Mouse (Mus musculus) lung, adult 18-20 months (tissue): ENCODE measurements at regions not wholly inside any gene's neighbourhood (a gene's known extent, or its start where the extent isn't known, plus 50 kb on each side); places are given as distances from the start of the nearest gene placed in this dataset.

Experiments used
- DNase-seq, 2 experiments: peaks; one replicate each; pipeline ENCODE4 v3.0.0; 2022; ENCODE audit warnings: mixed read lengths in 2 of 2

DNA sequence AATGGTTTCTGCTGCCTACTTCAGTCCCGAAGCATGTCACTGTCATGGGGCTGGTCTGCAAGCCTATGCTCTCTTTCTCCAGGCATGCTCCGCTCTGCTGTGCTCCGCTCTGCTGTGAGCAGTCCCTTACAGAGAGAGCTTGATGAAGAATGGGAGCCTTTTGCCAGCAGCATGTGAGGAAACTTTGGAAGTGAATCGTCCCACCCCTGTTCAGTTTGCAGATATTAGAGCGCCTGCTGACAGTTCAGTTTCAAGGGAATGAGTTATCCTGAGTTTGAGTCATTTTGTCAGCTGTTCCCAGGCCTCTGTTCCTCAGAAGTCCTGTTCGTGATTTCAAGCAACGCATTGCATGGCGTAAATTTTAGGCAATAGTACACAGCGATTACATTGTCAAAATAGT, 173.6 kb downstream of the Gm19410 start:
- no peak for DNase-seq

DNA sequence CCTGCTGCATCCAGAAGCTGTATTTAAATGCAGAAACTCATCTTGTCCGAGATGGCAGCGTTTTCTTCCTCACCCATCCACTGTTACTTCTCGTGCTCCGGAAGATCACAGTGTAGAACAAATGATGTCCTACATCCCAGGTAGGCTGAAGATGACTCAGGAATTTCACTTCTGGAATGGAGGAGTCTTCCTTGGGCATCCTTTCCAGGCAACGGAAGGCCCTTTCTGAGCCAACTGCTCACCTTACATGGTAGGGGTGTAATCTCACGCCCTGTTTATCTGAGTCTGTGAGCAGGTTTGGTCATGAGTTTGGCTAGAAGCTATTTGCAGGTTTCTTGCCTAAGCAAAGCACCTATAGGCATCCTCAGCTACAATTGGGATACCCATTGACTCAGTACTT, 176.9 kb downstream of the Gm19410 start:
- DNase-seq = no peak

DNA sequence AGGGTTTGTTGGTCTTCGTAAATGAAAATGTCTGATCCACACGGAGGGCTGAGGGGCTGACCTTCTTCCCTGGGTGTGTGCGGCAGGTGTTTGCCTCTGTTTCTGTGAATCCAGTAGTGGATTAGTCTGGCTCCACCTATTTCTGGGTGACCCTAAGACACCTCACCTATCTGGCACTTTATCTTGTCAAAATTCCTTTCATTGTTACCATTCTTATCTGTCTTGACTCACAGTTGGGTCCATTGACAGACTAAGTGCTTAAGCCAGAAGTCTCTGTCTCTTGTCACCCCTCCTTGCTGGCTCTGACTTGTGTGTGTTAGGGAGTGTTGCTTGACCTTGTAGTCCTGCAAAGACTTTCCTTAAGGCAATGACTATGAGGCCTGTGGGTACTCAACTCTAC, 178.1 kb downstream of the Gm19410 start:
- no peak for DNase-seq

DNA sequence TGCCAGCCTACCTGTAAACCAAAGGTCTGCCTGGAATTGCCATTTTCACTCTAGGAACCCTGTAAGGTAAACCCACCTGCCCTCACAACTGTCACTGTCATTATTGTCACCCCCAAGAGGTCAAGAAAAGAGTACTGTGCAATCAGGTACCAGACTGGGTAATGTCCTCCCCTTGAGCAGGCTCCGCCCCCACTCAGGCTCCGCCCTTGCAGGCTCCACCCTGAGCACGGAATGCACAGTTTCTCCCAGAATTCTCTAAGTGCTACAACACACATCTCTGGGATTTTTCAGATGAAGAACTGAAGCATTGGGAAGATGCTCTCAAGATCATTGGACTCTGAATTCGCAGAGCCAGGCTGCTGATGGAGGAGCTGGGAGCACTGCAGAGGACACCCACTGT, 178.9 kb downstream of the Gm19410 start:
- DNase-seq = no peak

DNA sequence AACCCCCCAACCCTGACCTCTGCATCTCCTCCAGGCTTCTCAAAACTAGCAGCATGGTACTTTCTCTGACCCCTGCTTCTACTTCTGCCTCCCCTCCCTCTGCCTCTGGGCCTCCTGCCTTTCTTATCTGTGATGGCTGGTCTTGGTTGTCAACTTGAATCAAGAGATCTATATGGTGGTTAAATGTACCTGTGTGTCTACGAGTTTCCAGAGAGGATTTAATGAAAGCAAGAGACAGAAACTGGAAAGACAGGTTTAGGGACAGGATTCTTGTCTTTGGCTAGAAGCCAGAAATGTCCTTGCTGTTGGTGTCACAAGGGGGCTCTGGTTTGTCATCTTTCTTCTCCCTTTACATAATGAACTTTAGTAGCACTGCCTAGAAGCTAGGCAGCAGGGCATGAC, 180.9 kb downstream of the Gm19410 start:
- DNase-seq = peak in 1 of 2 experiments; percentile 19

DNA sequence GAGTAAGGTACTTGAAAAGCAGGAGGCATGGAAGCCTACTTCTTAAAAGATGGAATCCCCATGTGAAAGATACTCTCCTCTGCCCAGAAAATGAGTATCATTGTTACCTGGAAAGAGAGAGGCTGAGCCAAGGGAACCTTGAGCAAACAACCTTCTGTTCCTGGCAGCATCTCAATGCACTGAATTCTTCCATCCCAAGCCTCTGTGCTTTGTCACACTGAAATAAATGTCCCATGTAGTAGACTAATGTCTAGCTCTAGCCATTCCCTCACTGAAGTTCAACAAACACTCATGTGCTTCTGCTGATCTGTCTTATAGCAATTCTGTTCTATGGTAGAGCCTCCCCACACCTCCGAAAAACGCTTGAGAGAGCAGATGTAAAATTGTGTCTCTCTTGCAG, 182.6 kb downstream of the Gm19410 start:
- no peak for DNase-seq

DNA sequence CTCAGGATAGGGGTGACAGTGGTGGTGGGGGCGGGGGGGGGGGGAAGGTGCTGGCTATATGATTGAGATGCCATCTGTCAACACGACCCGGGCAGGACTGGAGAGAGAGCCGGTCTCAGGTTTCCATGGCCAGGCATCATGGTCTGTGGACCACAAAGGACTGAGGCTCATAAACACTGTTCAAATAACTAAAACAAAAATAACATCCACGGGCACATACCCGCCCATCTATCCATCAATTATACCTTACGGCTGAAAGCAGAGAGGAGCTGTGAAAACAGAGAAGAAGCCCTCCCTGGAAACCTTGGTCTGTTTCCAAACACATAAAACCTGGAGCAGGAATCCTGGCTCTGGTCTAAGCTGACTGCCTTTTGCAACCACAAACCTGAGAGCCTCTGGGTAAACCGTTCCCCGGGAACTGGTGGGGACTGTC, 183.2 kb downstream of the Gm19410 start:
- no peak for DNase-seq

DNA sequence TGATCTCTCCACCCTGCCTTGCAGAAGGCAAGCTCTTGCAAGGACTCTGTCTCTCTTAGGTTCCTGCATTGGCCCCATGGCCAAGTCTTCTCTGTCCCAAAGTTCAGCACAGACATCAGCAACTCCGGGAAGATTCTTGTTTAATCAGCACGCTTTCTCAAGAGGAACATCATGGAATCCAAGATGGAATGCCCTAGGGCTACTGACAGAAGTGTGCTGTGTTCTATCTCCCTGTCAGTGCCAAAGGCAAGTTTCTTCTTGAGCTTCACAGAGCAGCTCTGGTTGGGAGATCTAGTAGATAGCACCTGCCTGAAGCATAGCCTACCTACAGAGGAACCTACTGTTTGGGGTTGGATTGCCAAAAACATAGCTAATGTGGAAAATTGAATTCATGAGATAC, 189.9 kb downstream of the Gm19410 start:
- no peak for DNase-seq

DNA sequence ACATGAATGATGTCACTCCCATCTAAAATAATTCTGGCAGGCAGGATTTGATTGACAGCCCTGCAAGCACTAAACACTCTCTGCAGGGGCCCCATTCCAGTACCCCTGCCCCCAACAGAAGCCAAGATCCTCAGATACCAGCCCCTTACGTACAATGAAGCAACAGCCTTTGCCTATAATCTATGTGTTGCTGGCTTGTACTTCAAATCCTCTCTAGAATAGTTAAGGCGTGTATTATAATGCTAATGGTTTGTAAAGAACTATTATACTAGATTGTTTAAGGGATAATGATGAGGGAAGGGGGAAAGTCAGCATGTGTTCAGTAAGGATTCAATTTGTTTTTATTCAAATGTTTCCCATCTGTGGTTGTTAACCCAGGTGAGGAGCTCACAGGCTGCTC, 190.7 kb downstream of the Gm19410 start:
- no peak for DNase-seq

DNA sequence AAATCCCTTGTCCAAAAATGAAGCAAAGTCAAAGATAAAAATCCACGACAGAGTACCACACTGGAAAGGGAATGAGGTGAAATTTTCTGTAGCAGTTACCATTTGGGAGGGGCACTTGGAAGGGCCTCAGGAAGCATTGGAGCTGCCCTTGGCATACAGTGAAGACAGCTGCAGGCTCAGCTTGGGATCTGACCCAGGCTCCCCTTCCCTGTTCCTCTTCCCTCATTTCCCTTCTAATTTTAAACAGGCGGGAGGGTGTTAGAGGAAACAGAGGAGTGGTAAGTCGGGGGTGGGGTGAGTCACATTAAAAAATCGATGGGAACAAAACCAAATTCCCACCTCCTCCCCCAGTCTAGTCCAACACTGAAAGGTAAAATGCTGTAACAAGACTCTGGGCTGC, 193.6 kb downstream of the Gm19410 start:
- DNase-seq = no peak

DNA sequence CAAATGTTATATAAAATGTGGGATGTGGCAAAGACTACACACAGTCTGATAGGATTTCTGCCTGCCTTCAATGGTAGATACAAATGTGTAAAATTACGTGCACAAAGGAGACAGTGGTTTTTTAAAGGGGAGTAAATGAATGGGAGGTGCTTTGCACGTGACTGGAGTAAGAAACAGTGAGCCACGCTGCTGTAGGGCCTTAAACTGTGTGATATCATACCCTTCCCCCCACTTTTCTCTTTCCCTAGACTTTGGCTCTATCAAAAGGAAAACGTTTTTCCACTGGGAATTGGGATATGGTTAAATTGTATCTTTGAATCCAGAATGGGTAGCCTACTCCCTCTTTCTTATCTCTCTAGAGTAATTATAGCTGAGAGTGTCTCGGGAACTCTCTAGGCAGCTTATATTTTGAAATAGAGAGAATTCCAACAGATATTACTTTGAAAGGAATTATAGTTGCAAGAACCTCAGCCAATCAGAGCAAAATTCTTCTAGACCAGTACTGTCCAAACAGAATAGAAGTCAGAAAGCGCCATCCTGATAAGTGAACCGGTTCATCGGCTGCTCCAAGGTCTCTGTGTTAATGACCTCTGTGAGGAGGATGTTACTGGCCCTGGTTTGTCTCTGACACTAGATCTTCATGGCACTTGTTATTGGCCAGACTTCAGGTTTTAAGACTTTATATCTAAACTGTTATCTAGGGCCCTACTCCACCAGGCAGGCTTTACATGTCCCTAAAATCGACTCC, 195.5 kb downstream of the Gm19410 start:
- DNase-seq = no peak

DNA sequence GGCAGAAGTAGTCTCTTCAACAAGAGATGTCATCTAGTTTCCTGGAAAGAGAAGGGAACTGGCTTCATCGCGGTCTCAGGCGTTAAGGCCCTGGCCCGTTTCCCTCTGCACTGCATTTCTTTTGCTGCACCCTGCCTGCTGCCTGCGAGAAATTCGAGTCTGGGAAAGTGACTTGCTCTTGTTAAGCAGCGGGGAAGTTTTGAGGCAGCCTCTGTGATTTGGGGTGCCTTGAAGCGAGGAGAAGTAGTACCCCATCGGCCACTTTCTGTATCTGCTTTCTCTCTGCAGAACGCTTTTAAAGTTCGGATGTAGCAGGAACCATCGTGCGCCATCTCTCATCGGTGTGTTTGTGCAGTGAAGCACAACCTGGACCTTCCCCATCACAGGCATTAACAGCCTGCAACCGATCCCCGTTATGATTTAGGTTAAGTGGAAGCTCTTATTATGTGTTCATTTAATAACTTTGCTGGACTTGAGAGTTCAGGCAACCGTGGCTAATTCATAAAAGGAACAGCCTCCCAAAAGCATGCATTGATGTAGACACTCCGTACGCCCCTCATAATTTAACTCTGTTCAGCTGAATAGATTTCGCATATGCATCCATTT, 196.1 kb downstream of the Gm19410 start:
- DNase-seq = no peak

DNA sequence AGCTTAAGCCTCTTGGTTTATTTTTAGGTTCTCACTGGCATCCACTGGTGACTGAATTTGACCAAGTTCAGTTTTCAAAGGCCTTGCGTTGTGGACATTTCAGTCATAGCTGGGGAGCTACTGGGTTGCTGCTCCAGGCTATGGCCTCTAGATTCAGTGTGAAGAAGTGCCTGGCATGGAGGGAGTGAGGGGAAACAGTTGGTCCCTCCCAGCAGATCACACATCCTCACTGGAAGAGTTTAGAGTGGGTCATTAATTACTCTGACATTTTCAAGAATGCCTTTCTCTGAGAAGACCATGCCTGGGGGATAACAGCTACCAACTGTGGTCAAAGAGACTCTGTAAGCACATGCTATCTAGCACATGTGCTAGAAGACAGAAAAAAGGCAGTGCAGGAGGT, 199.3 kb downstream of the Gm19410 start:
- DNase-seq = no peak

DNA sequence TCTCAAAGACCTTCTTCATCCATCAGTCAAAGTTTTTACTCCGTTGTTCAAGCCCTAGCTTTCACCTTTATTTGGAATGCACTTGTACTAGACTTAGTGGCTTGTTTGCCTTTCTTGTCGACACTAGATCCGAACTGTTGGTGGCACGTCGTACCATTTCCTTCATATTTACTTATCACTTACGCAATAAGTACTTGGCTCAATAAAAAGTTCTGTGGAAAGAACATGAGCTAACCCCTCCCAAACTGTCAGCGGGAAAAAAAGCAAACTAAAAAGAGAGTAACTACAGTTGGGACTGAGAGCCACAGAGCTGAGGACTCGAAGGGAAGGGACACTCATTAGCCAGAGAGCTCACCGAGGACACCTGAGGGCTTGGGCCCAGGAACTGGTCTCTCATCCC, 202.8 kb downstream of the Gm19410 start:
- peak; percentile 45 to 67 for DNase-seq

DNA sequence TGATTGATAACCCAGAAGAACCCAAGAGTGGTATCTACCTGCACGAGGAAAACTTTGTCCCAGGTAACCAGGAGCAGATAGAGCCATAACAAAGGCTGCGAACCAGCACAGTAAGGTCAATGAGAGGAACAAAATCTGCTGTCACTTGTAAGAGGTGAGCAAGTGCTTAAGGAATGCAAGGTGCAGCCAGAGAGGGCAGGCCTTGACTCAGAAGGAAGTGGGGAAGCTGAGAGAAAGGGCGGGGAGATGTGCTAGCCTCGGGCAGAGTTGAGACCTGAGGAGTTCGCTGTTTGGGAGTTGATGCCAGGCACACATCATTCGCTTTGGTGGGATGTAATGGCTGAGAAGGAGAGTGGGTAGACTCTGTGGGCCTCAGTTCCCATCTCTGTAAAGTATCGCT, 205.5 kb downstream of the Gm19410 start:
- peak; percentile 11 to 36 for DNase-seq

DNA sequence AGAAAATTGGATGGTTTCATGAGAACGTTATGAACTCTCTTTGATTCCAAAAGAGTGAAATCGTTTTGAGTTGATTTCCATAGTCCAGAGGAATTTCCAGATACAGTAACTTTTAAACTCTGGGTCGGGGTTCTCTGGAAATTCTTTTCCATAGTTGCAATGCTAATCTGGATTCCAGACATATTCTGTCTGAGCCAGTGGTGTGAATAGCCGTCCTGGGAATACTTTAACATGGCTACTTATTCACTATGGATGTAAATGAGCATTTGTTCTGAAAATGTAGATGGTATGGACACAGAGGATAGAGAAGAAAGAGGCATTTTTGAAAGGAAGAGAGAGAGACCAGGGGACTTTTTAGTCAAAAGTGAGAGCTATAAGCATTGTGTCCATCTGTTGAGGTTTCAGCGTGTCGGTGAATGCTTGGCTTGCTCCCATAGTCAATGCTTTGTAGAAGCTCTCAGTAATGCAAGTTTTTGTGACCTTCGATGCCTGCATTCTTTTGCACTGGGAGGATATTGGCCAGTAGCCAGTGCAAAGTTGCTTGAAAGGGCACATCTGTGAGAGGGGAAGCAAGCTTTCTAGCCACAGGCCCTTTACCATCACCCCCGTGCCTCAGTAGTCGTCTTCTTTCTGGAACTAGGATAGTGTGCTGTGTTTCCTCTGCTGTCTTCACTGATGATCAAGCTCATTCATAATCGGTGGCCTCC, 208.9 kb downstream of the Gm19410 start:
- DNase-seq = peak in 1 of 2 experiments; percentile 8

DNA sequence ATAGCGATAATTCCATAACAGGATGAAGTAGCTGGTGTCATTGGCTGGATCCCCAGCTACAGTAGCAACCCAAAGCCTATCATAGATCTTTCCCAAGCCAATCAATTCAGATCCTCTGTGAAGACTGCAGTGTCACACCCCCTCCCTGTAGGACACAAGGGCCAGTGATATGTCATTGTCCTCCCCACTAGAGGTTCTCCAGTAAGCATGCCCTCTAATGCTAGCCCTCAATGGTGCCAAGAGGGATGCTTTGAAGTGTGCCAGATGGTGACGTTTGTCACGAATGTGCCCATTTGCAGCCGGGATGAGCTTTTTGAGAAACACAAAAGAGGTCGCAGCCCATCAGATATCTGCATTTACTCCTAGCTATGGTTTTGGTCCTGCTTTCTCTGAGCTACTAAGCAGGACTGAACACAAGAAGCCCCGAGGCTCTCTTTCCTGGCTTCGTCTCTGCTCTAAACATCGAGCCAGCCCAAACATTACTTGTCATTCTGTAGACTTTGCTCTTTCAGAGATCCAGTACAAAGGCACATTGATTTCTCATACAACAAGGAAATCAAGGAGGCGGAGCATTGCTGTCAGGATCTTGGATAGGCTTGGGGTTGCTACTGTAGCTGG, 214.2 kb downstream of the Gm19410 start:
- no peak for DNase-seq

DNA sequence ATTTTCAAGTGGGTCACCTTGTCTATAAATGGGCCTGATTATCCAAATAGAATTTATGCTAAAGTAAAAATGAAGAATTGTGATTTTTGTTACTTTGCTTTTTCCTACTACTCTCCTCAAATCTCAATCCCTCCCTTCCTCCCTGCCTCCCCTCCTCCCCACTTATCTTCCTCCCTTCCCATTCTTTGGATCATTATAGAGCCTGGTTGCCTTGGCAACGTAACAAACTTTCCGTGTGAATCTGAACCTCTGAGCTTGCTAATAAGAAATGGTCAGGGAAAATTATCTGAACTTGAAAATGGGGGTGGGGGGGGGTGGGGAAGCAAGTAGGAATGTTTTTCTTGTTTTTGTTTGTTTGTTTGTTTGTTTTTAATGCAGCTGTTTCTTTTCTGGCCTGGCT, 217.5 kb downstream of the Gm19410 start:
- no peak for DNase-seq

DNA sequence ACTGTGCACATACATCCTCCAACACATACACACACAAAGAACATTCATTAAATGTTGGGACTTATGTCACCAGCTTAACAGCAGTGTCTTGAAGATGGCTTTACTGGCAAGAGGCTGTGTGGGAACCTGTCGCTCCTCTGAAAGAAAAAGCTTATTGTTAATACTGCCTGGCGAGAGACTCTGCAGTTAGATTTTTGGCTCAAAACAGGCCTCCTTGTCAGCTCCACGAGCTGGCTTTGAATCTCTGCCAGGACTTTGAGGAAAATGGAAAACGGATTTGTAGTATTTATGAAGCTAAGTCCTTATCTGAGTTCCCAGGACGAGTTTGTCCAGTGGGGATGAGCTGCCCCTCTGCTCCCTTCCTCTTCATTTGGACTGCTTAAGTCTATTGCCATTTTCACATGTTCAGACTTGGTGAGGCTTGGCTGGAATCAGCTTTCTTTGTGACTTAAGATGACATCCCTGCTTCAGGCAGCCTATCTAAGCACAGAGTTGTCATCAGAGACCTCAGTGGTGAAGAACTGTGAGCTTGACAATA, 219.6 kb downstream of the Gm19410 start:
- DNase-seq = no peak

DNA sequence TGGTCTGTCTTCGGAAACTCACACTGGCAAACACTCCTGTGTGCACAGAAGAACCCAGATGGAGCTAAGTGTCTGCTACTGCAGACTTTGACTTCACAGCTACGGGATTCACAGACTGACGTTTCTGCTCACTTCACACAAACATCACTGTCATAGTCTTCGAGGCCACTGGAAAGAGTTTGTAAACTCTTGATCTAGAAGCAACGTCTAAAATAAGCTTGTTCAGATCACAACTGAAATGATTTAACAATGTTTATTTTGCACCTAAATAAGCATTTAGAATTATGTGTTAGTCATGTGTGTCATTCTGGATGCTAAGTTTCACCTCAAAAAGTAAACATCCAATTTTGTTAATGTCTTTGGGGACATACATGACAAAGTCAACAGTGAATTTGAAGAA, 221.7 kb downstream of the Gm19410 start:
- DNase-seq = no peak

DNA sequence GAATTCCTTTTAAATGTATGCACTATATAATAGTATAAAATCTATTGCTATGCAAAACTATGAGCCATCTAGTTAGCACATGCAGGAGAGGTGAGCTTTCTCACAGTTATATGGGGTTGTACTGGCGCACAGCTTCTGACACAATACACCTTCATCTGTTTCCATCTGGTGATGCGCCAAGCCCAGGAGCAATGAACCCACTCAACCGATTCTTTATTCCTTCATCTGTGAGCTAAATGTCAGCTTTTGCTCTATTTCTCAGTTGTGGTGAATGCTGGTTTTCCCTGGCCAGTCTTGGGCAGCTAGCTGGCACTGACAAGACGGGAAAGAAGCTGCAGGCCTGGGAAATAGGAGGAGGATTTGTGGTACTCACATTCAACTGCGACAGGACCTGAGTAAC, 225.4 kb downstream of the Gm19410 start:
- no peak for DNase-seq

DNA sequence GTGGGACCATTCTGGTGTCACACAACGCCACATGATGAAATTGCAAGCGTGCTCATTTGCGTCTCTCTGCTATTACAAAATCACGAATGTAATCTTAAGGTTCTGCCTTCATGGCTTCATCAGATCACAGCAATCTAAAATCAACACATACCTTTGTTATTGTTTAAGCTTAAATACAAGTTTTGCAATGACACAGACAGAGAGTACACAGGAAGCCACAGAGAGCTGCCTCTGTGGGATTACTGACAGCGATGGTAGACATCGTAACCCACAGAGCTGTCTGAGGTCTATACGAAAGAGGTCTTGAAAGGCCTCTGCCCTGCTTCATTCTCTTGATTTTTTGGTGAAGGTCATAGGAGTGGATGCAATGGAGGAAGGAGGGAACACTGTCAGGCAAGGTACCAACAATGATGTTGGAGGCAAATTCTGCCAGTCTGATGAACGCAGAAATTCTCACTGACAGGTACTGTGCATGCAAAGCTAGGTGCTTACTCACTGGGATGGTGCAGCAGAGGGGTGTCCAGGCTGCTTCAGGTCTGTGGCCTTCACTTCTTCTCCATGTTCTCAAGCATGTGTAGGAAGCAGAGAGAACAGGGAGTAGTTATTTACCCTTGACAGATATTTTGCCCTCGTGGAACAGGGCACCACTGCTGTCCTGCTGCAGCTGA, 226.5 kb downstream of the Gm19410 start:
- no peak for DNase-seq
